In the genomic region with DNA sequence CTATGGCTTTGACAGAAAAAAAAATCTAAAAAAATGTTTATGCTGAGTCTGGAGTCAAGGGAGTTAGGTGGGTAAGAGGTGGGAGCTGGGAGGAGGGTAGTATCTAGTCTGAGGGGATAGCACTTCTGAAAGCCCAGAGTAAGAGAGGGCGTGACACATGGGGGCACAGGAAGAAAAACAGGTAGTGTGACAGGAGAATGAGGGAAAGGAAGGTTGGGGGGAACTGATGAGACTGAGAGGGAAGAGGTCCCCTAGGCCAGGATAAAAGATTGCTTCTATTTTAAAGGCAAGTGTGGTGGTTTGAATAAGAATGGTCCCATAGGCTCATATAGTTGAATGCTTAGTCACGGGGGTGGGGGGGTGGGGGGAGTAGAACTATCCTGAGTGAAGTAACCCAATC, we compare ENCODE assay signal across 24 mouse cellular contexts.
DNase-seq lines count a peak whose midpoint lies in the region; ATAC-seq and TF ChIP-seq lines count a peak whose summit lies in the region.
"Had no signal": no experiment of that assay in that cellular context is flagged by ENCODE, and none has a peak within 500 bp of the region (broad histone marks: within the 10 kb centered on the region; RNA-seq: fewer than 3 reads in every experiment).

No protein-coding gene starts in this region.

- no peaks in the 10 kb centered on the region for H3K9me3 ChIP-seq in G1E (replicated peaks)
- no peaks in the 10 kb centered on the region for H3K9me3 ChIP-seq in MEL (replicated peaks; ENCODE audit: insufficient read depth, low read length)
- H3K9me3 ChIP-seq in kidney, embryonic 14.5 days (ENCODE audit: control insufficient read depth, low read length): no peaks in the 10 kb centered on the region

- peak in 1 of 2 experiments; percentile 60; a peak in 2 of 4 replicates for TF ChIP-seq POLR2A in MEL (IDR thresholded peaks at IDR 0.05; ENCODE audit: control insufficient read depth in 1 of 2, insufficient read depth in 1 of 2, low read depth in 1 of 2, low read length in 2 of 2, poor library complexity in 1 of 2)
- no peak for TF ChIP-seq POLR2A in lung, adult 2 months (IDR thresholded peaks at IDR 0.05; ENCODE audit: borderline replicate concordance, extremely low read depth, low read depth, low read length)

- ATAC-seq in G1E (ENCODE audit: extremely low read depth, insufficient number of reproducible peaks, low FRiP score, poor library complexity, severe bottlenecking): peak; percentile 4; the same call in 1 of the 2 replicates
- ATAC-seq in kidney, embryonic 14.5 days (ENCODE audit: low FRiP score, low TSS enrichment): no peak
- ATAC-seq: activated CD4-positive, CD25-positive, alpha-beta regulatory T cell, adult 4 months; CD4-positive, CD25-positive, alpha-beta regulatory T cell, adult 4 months; Patski had no signal

- TF ChIP-seq EP300 in MEL (IDR thresholded peaks at IDR 0.05; ENCODE audit: low read depth in 1 of 2, low read length in 2 of 2): no peak

- no peaks in the 10 kb centered on the region for H3K36me3 ChIP-seq in G1E (replicated peaks)
- H3K36me3 ChIP-seq in MEL (ENCODE audit: control insufficient read depth in 1 of 2, insufficient read depth in 2 of 2, low read length in 2 of 2): peaks cover 0 to 66% of the 10 kb centered on the region in 2 experiments; a peak in 2 of 4 replicates
- H3K36me3 ChIP-seq in kidney, embryonic 14.5 days (ENCODE audit: control insufficient read depth, insufficient read depth, low read length): no peaks in the 10 kb centered on the region

- no peak for TF ChIP-seq RAD21 in MEL (IDR thresholded peaks at IDR 0.05; ENCODE audit: low read depth, low read length)

- peaks cover 88% of the 10 kb centered on the region for H3K4me1 ChIP-seq in G1E (ENCODE audit: insufficient read depth, low read depth, low read length)
- H3K4me1 ChIP-seq in MEL (ENCODE audit: control insufficient read depth in 1 of 2, insufficient read depth in 2 of 2, low read length in 2 of 2): peaks cover 58 to 59% of the 10 kb centered on the region in 2 experiments
- no peaks in the 10 kb centered on the region for H3K4me1 ChIP-seq in lung, adult 2 months (ENCODE audit: control insufficient read depth, insufficient read depth, low read length)
- no peaks in the 10 kb centered on the region for H3K4me1 ChIP-seq in kidney, embryonic 14.5 days (ENCODE audit: control insufficient read depth, insufficient read depth, low read length)

- H3K27ac ChIP-seq in MEL (ENCODE audit: control insufficient read depth, low read depth, low read length): peak overlapping the region; percentile 100
- H3K27ac ChIP-seq in kidney, embryonic 14.5 days (ENCODE audit: low read depth, low read length): no peak overlapping the region

- 98% methylated on average over 2 of the region's 2 CpGs for WGBS in lung, adult 2 months
- WGBS in kidney, embryonic 14.5 days: 93% methylated on average over 2 of the region's 2 CpGs

- peak; percentile 33 for DNase-seq in heart, adult 11 months
- no peak for DNase-seq in heart, postnatal 4 days
- DNase-seq in G1E (ENCODE audit: low spot score) (no peak), MEL (ENCODE audit: low read depth, low spot score) (peak; percentile 91), MEL-GATA-1-ER (ENCODE audit: extremely low read depth, low read depth) (peak; percentile 71)
- no peak for DNase-seq in lung, adult 2 months
- no peak for DNase-seq in left cerebral cortex, adult 11 months (ENCODE audit: low spot score)
- DNase-seq: adrenal gland, adult 2 months; adrenal gland, adult 8-10 months; adrenal gland, postnatal 10 days; adrenal gland, postnatal 14 days; adrenal gland, postnatal 25 days; adrenal gland, postnatal 36 days; B cell, adult 2 months; cerebellum, adult 11 months; cerebellum, adult 11-12 months; cerebellum, adult 18-20 months; cerebellum, adult 2 months; cerebellum, adult 8-10 months had no signal

- peak overlapping the region; percentile 67 for H3K9ac ChIP-seq in MEL (ENCODE audit: control insufficient read depth, low read depth, low read length, poor library complexity, severe bottlenecking)
- H3K9ac ChIP-seq in kidney, embryonic 14.5 days (ENCODE audit: low read depth, low read length): no peak overlapping the region

- H3K79me2 ChIP-seq in MEL (ENCODE audit: control insufficient read depth, insufficient read depth, low read length, poor library complexity): no peaks in the 10 kb centered on the region; the same call in 1 of the 2 replicates

- H3K4me2 ChIP-seq in kidney, embryonic 14.5 days (replicated peaks; ENCODE audit: low read depth, low read length): no peak overlapping the region

- TF ChIP-seq CTCF in G1E (IDR thresholded peaks at IDR 0.05; ENCODE audit: low read depth, low read length) (no peak), MEL (IDR thresholded peaks at IDR 0.05 in 2 of 3, conservative IDR thresholded peaks at IDR 0.05 in 1 of 3; ENCODE audit: control insufficient read depth in 1 of 3, insufficient read depth in 1 of 3, low read depth in 2 of 3, low read length in 3 of 3, poor library complexity in 1 of 3, severe bottlenecking in 1 of 3) (no peak)
- TF ChIP-seq CTCF in lung, adult 2 months (IDR thresholded peaks at IDR 0.05; ENCODE audit: insufficient read depth, low read length): no peak

- no peaks in the 10 kb centered on the region for H3K27me3 ChIP-seq in G1E (ENCODE audit: insufficient read depth, low read length)
- no peaks in the 10 kb centered on the region for H3K27me3 ChIP-seq in MEL (ENCODE audit: control insufficient read depth in 1 of 2, insufficient read depth in 2 of 2, low read length in 2 of 2)
- no peaks in the 10 kb centered on the region for H3K27me3 ChIP-seq in kidney, embryonic 14.5 days (ENCODE audit: control insufficient read depth, insufficient read depth, low read length)
- H3K27me3 ChIP-seq: CH12.LX, Patski had no signal

- H3K4me3 ChIP-seq in G1E (ENCODE audit: low read depth, low read length) (no peak overlapping the region), MEL (ENCODE audit: control insufficient read depth in 1 of 2, insufficient read depth in 1 of 2, low read depth in 2 of 2, low read length in 2 of 2) (peak overlapping the region; percentile 1 to 23; a peak in 3 of 4 replicates)
- no peak overlapping the region for H3K4me3 ChIP-seq in lung, adult 2 months (replicated peaks; ENCODE audit: extremely low read depth, low read depth, low read length)
- no peak overlapping the region for H3K4me3 ChIP-seq in kidney, embryonic 14.5 days (ENCODE audit: low read length)

TF ChIP-seq in MEL, 35 proteins besides CTCF, POLR2A, EP300 and RAD21:
- TF ChIP-seq POLR2AphosphoS5 (IDR thresholded peaks at IDR 0.05; ENCODE audit: borderline replicate concordance, low read depth, low read length) (no peak), TBP (IDR thresholded peaks at IDR 0.05; ENCODE audit: low read depth, low read length) (peak; percentile 68)

Comparison
In these comparisons a context has a peak if more than half of its experiments do, and no peak if none do; other contexts are left out.
1. DNase-seq: peak in heart, adult 11 months (single experiment), MEL (single experiment) and MEL-GATA-1-ER (single experiment); none in heart, postnatal 4 days (single experiment), G1E (single experiment), lung, adult 2 months (single experiment) and left cerebral cortex, adult 11 months (single experiment).
2. H3K4me3 ChIP-seq: peak in MEL (2 of 2); none in G1E (single experiment), lung, adult 2 months (single experiment) and kidney, embryonic 14.5 days (single experiment).